Mouse (Mus musculus): ENCODE data around the gene Notch2. TPM values are rescaled to one million over a fixed set of nuclear protein-coding genes. Genes with fewer than 3 reads are reported as not detected.

Notch2 gene
- total and polyA plus RNA-seq, 3 experiments, result 3.3 to 11.3 (median 11.1) TPM

GRCm38 (mm10) chr3:98153460-98153859, 140.1 kb downstream of the Notch2 start:
- Histone ChIP-seq H3K27ac (ENCODE audit: insufficient read depth, low read depth) (no peak overlapping the region), H3K27me3 (replicated peaks) (no peaks in the 10 kb centered on the region), H3K36me3 (replicated peaks in 1 of 2; ENCODE audit: control insufficient read depth in 1 of 2, insufficient read depth in 1 of 2, low read length in 1 of 2) (peaks cover 2 to 22% of the 10 kb centered on the region in 2 experiments), H3K4me1 (ENCODE audit: control insufficient read depth in 1 of 2, insufficient read depth in 2 of 2) (peaks cover 16 to 24% of the 10 kb centered on the region in 2 experiments), H3K9ac (ENCODE audit: insufficient read depth, low read depth) (no peak overlapping the region), H3K4me3 (replicated peaks in 1 of 3; ENCODE audit: low read depth in 2 of 3, low read length in 2 of 3, poor library complexity in 1 of 3) (no peak overlapping the region), H3K79me2 (replicated peaks; ENCODE audit: control insufficient read depth, extremely low read depth, insufficient read depth, poor library complexity, severe bottlenecking) (no peaks in the 10 kb centered on the region), H3K4me2 (ENCODE audit: insufficient read depth, low read depth, poor library complexity, severe bottlenecking) (no peak overlapping the region), H3K9me3 (replicated peaks; ENCODE audit: low read length) (no peaks in the 10 kb centered on the region)
- TF ChIP-seq POLR2AphosphoS2 (IDR thresholded peaks at IDR 0.05; ENCODE audit: low read depth, low read length), result no peak
- no peak for TF ChIP-seq ZNF384 (IDR thresholded peaks at IDR 0.05; ENCODE audit: low read depth, low read length)
- no peak for TF ChIP-seq MXI1 (IDR thresholded peaks at IDR 0.05; ENCODE audit: low read depth, low read length)
- no peak for TF ChIP-seq SMC3 (IDR thresholded peaks at IDR 0.05; ENCODE audit: low read depth, low read length)
- in situ Hi-C loops (cut with MboI; ENCODE audit: low pct_ligation_motif_present, low pct_unique_long_range_greater_than_20kb, low sequenced_read_pairs), result loop anchor here (25.0 kb wide), 1 partner anchor 466 kb away; no protein-coding TSS in a partner anchor
- no peak for DNase-seq (ENCODE audit: extremely low read depth)
- dilution Hi-C loops (cut with MboI; ENCODE audit: extremely low pct_ligation_motif_present, extremely low pct_unique_long_range_greater_than_20kb, low sequenced_read_pairs), result no loop called here

- Histone ChIP-seq H3K9me3 (replicated peaks; ENCODE audit: low read length) (no peaks in the 10 kb centered on the region), H3K4me2 (ENCODE audit: insufficient read depth, low read depth, poor library complexity, severe bottlenecking) (no peak overlapping the region), H3K4me1 (ENCODE audit: control insufficient read depth in 1 of 2, insufficient read depth in 2 of 2) (peaks cover 16 to 28% of the 10 kb centered on the region in 2 experiments), H3K27me3 (replicated peaks) (no peaks in the 10 kb centered on the region), H3K27ac (ENCODE audit: insufficient read depth, low read depth) (no peak overlapping the region), H3K79me2 (replicated peaks; ENCODE audit: control insufficient read depth, extremely low read depth, insufficient read depth, poor library complexity, severe bottlenecking) (no peaks in the 10 kb centered on the region), H3K36me3 (replicated peaks in 1 of 2; ENCODE audit: control insufficient read depth in 1 of 2, insufficient read depth in 1 of 2, low read length in 1 of 2) (peaks cover 0 to 6% of the 10 kb centered on the region in 2 experiments), H3K9ac (ENCODE audit: insufficient read depth, low read depth) (no peak overlapping the region), H3K4me3 (replicated peaks in 1 of 3; ENCODE audit: low read depth in 2 of 3, low read length in 2 of 3, poor library complexity in 1 of 3) (no peak overlapping the region)
- dilution Hi-C loops (cut with MboI; ENCODE audit: extremely low pct_ligation_motif_present, extremely low pct_unique_long_range_greater_than_20kb, low sequenced_read_pairs) (no loop called here), in situ Hi-C loops (cut with MboI; ENCODE audit: low pct_ligation_motif_present, low pct_unique_long_range_greater_than_20kb, low sequenced_read_pairs) (loop anchor here (25.0 kb wide), 1 partner anchor 469 kb away; no protein-coding TSS in a partner anchor)
- DNase-seq (ENCODE audit: extremely low read depth), result no peak
- TF ChIP-seq POLR2AphosphoS2 (IDR thresholded peaks at IDR 0.05; ENCODE audit: low read depth, low read length) (no peak), MAFK (IDR thresholded peaks at IDR 0.05; ENCODE audit: insufficient replicate concordance, low read length) (no peak), JUN (IDR thresholded peaks at IDR 0.05; ENCODE audit: insufficient read depth, low read depth, low read length) (no peak), TBP (conservative IDR thresholded peaks at IDR 0.05; ENCODE audit: low read depth, low read length) (no peak), JUND (conservative IDR thresholded peaks at IDR 0.05; ENCODE audit: low read depth, low read length) (no peak), KAT2A (IDR thresholded peaks at IDR 0.05; ENCODE audit: insufficient replicate concordance, low read length) (no peak), SMC3 (IDR thresholded peaks at IDR 0.05; ENCODE audit: low read depth, low read length) (no peak), NELFE (IDR thresholded peaks at IDR 0.05; ENCODE audit: low read depth, low read length) (no peak), TCF12 (IDR thresholded peaks at IDR 0.05; ENCODE audit: low read depth, low read length) (no peak), MYC (IDR thresholded peaks at IDR 0.05; ENCODE audit: low read depth, low read length) (no peak), UBTF (IDR thresholded peaks at IDR 0.05; ENCODE audit: low read depth, low read length) (no peak), POLR2A (IDR thresholded peaks at IDR 0.05; ENCODE audit: low read depth, low read length) (no peak)
Measured at GRCm38 (mm10) chr3:98156158-98156557, 142.8 kb downstream of the Notch2 start.

Measured in CH12.LX (cell line).